Mouse (Mus musculus): ENCODE measurements around the gene Vmn1r218. TPM values are rescaled to one million over a fixed set of nuclear protein-coding genes. Genes with fewer than 3 reads are reported as not detected.
"Not testable (repeated sequence)": the region's sequence is repeated elsewhere in the genome, so short reads cannot be mapped to it uniquely, and the experiment has no call there.

The Vmn1r218 gene
- polyA plus RNA-seq (2015; fragmentation: Nextera tagmentation; extraction: Ambion mirVana), result not detected in 2 replicates

DNA sequence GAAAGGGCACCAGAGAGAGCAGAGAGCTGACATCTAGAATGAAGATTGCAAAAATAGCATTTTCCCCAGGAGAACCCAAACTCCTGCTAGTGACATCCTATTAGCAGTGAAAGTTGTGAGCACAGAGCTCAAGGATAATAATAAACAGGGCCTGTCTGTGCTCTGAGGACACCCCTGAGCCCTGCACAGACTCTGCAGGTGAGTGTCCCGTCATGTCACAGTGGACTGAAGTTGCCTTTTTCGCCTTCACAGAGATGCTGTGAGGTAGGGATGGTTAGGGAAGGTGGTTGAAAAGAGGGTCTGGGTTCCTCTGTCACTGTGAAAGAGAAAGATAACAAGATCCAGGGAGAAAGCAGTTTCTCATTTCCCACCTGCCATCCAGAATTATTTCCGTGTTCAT, at the start of gene Vmn1r218:
Gene Vmn1r218 (plus strand): TSS at position 57 of the 400 bp plus-strand sequence.
- no peak for ATAC-seq
- no peaks in the 10 kb centered on the region for H3K9me3 ChIP-seq (ENCODE audit: control insufficient read depth, low read length)
- no peaks in the 10 kb centered on the region for H3K27me3 ChIP-seq (replicated peaks; ENCODE audit: control insufficient read depth, insufficient read depth, low read length)
- no peak within 1 kb of the TSS for H3K27ac ChIP-seq (ENCODE audit: low read length)
- H3K36me3 ChIP-seq (ENCODE audit: control insufficient read depth, insufficient read depth), result no peaks in the 10 kb centered on the region
- no peaks in the 10 kb centered on the region for H3K4me1 ChIP-seq (replicated peaks; ENCODE audit: control insufficient read depth, insufficient read depth, low read length)
- no peak within 1 kb of the TSS for H3K9ac ChIP-seq (replicated peaks; ENCODE audit: low read depth, low read length)
- no peak within 1 kb of the TSS for H3K4me3 ChIP-seq (replicated peaks; ENCODE audit: low read length)
- WGBS, result 70% methylated on average over 3 of the region's 3 CpGs
- no peak within 1 kb of the TSS for H3K4me2 ChIP-seq (ENCODE audit: low read length)

DNA sequence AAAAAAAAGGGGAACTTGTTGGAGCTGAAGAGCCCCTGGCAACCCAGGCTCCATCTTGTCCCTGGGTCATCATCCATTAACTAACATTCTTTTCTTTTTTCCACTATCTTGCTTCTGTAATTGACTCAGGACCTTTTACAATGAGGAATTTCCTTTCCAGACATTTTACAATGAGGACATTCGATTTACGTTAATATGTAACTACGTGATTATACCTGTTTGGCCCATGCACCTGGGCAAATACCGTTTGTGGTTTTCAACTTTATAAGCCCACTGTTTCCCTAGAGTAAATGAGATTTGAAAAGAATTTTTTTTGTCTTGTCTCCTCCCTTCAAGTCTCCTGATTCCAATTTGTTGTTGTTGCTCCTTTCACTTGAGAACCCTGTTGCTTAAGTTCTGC, 38.6 kb upstream of the Vmn1r218 start:
- no peaks in the 10 kb centered on the region for H3K9me3 ChIP-seq (ENCODE audit: control insufficient read depth, low read length)
- 98% methylated on average over 4 of the region's 4 CpGs for WGBS
- no peaks in the 10 kb centered on the region for H3K27me3 ChIP-seq (replicated peaks; ENCODE audit: control insufficient read depth, insufficient read depth, low read length)
- no peak for ATAC-seq
- no peaks in the 10 kb centered on the region for H3K36me3 ChIP-seq (ENCODE audit: control insufficient read depth, insufficient read depth)
- H3K9ac ChIP-seq (replicated peaks; ENCODE audit: low read depth, low read length), result no peak overlapping the region
- no peak overlapping the region for H3K27ac ChIP-seq (ENCODE audit: low read length)
- no peaks in the 10 kb centered on the region for H3K4me1 ChIP-seq (replicated peaks; ENCODE audit: control insufficient read depth, insufficient read depth, low read length)
- no peak overlapping the region for H3K4me3 ChIP-seq (replicated peaks; ENCODE audit: low read length)
- H3K4me2 ChIP-seq (ENCODE audit: low read length), result no peak overlapping the region

DNA sequence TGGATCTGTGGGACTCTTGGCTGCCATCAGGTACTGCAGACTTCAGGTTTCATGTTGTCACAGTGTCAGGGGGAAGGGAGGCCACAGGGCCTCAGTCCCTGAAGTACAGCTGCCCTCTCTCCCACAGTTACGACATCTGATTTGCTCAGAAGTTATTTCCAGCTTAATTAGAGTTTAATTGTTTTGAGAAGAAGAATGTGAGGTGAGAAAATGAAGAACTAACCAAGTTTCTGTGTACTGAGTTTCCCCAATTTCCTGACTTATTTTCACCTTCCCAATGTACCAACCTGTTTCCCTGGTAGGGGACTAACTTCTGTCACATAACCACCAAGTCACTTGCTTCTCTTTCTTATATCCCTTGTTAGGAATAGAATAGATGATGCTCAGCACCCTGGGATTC, 14.8 kb upstream of the Vmn1r218 start, which contains the start of gene Vmn1r217:
Gene Vmn1r217 (minus strand): TSS at position 101 of the 400 bp plus-strand sequence.
- not testable (repeated sequence) for H3K4me1 ChIP-seq (replicated peaks; ENCODE audit: control insufficient read depth, insufficient read depth, low read length); H3K4me2 ChIP-seq (ENCODE audit: low read length); H3K27ac ChIP-seq (ENCODE audit: low read length); H3K27me3 ChIP-seq (replicated peaks; ENCODE audit: control insufficient read depth, insufficient read depth, low read length); H3K36me3 ChIP-seq (ENCODE audit: control insufficient read depth, insufficient read depth); ATAC-seq; H3K9me3 ChIP-seq (ENCODE audit: control insufficient read depth, low read length); H3K4me3 ChIP-seq (replicated peaks; ENCODE audit: low read length); H3K9ac ChIP-seq (replicated peaks; ENCODE audit: low read depth, low read length)
- 62% methylated on average over 1 of the region's 1 CpGs for WGBS

DNA sequence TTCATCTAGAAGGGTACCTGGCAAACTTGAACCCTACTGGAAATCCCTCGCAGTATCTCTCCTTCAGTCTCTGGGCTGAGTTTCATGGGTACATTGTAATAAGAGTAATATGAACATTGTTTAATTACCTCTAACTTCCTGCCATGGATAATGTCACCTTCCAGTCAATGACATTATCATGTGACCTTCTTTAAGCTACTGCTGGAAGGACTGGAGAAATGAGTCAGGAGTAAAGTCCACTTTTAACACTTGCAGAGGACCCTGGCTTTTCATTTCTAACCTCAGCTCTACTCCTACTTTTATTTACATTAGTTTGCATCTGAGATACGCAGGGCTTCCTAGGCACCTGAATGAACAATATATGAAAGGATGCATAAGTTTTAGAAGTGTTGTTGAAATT, 12.3 kb upstream of the Vmn1r218 start:
- no peak overlapping the region for H3K27ac ChIP-seq (ENCODE audit: low read length)
- H3K9ac ChIP-seq (replicated peaks; ENCODE audit: low read depth, low read length), result no peak overlapping the region
- no peaks in the 10 kb centered on the region for H3K4me1 ChIP-seq (replicated peaks; ENCODE audit: control insufficient read depth, insufficient read depth, low read length)
- no peak for ATAC-seq
- WGBS, result 90% methylated on average over 2 of the region's 2 CpGs
- H3K4me2 ChIP-seq (ENCODE audit: low read length), result no peak overlapping the region
- no peaks in the 10 kb centered on the region for H3K9me3 ChIP-seq (ENCODE audit: control insufficient read depth, low read length)
- H3K27me3 ChIP-seq (replicated peaks; ENCODE audit: control insufficient read depth, insufficient read depth, low read length), result no peaks in the 10 kb centered on the region
- H3K36me3 ChIP-seq (ENCODE audit: control insufficient read depth, insufficient read depth), result no peaks in the 10 kb centered on the region
- H3K4me3 ChIP-seq (replicated peaks; ENCODE audit: low read length), result no peak overlapping the region

DNA sequence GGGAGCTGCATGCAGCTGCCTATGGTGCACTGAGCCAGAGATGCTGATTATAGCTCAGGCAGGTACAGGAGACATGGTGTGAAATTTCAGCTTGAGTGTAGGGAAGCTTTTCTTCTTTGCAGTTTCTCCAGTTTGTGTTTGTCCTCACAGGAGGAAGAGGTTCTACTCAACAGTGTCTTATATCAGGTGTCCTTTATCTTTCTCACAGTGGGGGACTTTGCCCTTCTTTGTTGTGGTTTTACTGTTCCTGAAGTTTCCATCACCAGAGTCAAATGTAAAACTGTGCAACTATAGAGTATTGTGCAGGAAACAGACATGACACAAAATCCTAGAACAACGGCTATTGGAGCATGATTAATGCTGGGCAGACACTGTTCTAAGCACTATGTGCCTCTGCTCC, 546 bp downstream of the Vmn1r218 start:
- WGBS, result 60% methylated on average over 1 of the region's 1 CpGs
- Histone ChIP-seq H3K27ac (ENCODE audit: low read length) (no peak overlapping the region), H3K36me3 (ENCODE audit: control insufficient read depth, insufficient read depth) (no peaks in the 10 kb centered on the region), H3K9ac (replicated peaks; ENCODE audit: low read depth, low read length) (no peak overlapping the region), H3K9me3 (ENCODE audit: control insufficient read depth, low read length) (no peaks in the 10 kb centered on the region), H3K27me3 (replicated peaks; ENCODE audit: control insufficient read depth, insufficient read depth, low read length) (no peaks in the 10 kb centered on the region), H3K4me2 (ENCODE audit: low read length) (no peak overlapping the region), H3K4me3 (replicated peaks; ENCODE audit: low read length) (no peak overlapping the region), H3K4me1 (replicated peaks; ENCODE audit: control insufficient read depth, insufficient read depth, low read length) (no peaks in the 10 kb centered on the region)
- no peak for ATAC-seq

- Histone ChIP-seq H3K9me3 (ENCODE audit: control insufficient read depth, low read length) (no peaks in the 10 kb centered on the region), H3K4me1 (replicated peaks; ENCODE audit: control insufficient read depth, insufficient read depth, low read length) (no peaks in the 10 kb centered on the region), H3K4me2 (ENCODE audit: low read length) (no peak overlapping the region), H3K9ac (replicated peaks; ENCODE audit: low read depth, low read length) (no peak overlapping the region), H3K27ac (ENCODE audit: low read length) (no peak overlapping the region), H3K4me3 (replicated peaks; ENCODE audit: low read length) (no peak overlapping the region), H3K36me3 (ENCODE audit: control insufficient read depth, insufficient read depth) (no peaks in the 10 kb centered on the region), H3K27me3 (replicated peaks; ENCODE audit: control insufficient read depth, insufficient read depth, low read length) (no peaks in the 10 kb centered on the region)
- WGBS, result 43% methylated on average over 2 of the region's 2 CpGs
- peak; percentile 88 for ATAC-seq
Observed at GRCm38 (mm10) chr13:23138880-23139279, 5.9 kb downstream of the Vmn1r218 start.

DNA sequence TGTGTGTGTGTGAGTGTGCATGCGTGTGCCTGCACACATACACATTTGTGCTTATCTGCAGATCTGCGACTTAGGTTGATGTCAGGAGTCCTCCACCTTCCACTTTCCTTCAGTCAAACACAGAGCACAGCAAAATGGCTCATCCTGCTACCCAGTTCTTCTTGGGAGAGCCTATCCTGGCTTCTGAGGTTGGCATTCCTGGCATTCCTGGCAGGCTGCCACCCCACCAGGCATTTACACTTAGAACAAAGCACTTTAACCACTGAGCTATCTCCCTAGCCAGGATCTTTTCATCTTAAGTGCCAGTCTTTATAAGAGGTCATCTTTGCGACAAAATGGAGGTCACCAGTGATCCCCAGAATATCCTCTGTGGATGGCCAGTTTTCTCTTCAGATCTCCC, 24.9 kb downstream of the Vmn1r218 start:
- no peak overlapping the region for H3K4me3 ChIP-seq (replicated peaks; ENCODE audit: low read length)
- H3K27me3 ChIP-seq (replicated peaks; ENCODE audit: control insufficient read depth, insufficient read depth, low read length), result no peaks in the 10 kb centered on the region
- WGBS, result 67% methylated on average over 3 of the region's 3 CpGs
- H3K27ac ChIP-seq (ENCODE audit: low read length), result no peak overlapping the region
- H3K36me3 ChIP-seq (ENCODE audit: control insufficient read depth, insufficient read depth), result no peaks in the 10 kb centered on the region
- no peaks in the 10 kb centered on the region for H3K9me3 ChIP-seq (ENCODE audit: control insufficient read depth, low read length)
- no peak overlapping the region for H3K9ac ChIP-seq (replicated peaks; ENCODE audit: low read depth, low read length)
- ATAC-seq, result no peak
- no peak overlapping the region for H3K4me2 ChIP-seq (ENCODE audit: low read length)
- no peaks in the 10 kb centered on the region for H3K4me1 ChIP-seq (replicated peaks; ENCODE audit: control insufficient read depth, insufficient read depth, low read length)

GRCm38 (mm10) chr13:23159012-23159411, 26.1 kb downstream of the Vmn1r218 start, which contains the start of gene Vmn1r219:
Gene Vmn1r219 (plus strand): TSS chr13:23159312.
- Histone ChIP-seq H3K4me2 (ENCODE audit: low read length) (no peak within 1 kb of the TSS), H3K4me3 (replicated peaks; ENCODE audit: low read length) (no peak within 1 kb of the TSS), H3K9me3 (ENCODE audit: control insufficient read depth, low read length) (no peaks in the 10 kb centered on the region), H3K36me3 (ENCODE audit: control insufficient read depth, insufficient read depth) (no peaks in the 10 kb centered on the region), H3K27ac (ENCODE audit: low read length) (no peak within 1 kb of the TSS), H3K27me3 (replicated peaks; ENCODE audit: control insufficient read depth, insufficient read depth, low read length) (no peaks in the 10 kb centered on the region), H3K4me1 (replicated peaks; ENCODE audit: control insufficient read depth, insufficient read depth, low read length) (no peaks in the 10 kb centered on the region), H3K9ac (replicated peaks; ENCODE audit: low read depth, low read length) (no peak within 1 kb of the TSS)
- 82% methylated on average over 4 of the region's 4 CpGs for WGBS
- ATAC-seq, result no peak

DNA sequence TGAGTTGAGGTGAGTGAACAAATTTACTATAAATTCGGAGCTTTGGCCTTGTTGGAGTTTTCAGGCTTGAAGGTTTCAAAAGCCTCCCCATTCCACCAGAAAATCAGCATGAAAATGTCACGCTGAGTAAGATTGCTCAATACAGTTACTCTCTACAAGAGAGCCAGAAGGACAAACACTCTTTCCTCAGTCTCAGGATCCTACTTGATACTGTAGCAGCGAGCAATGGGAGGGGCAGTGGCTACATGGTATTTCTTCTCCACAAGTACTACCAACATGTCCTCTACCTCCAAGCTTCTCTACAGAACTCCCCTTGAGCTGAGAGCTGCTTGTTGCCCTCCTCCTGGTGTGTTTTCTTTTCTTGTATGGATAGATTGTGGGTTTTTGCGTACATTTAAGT, 33.5 kb downstream of the Vmn1r218 start:
- not testable (repeated sequence) for H3K4me2 ChIP-seq (ENCODE audit: low read length); ATAC-seq; H3K4me3 ChIP-seq (replicated peaks; ENCODE audit: low read length); H3K36me3 ChIP-seq (ENCODE audit: control insufficient read depth, insufficient read depth); H3K4me1 ChIP-seq (replicated peaks; ENCODE audit: control insufficient read depth, insufficient read depth, low read length); H3K9ac ChIP-seq (replicated peaks; ENCODE audit: low read depth, low read length); H3K9me3 ChIP-seq (ENCODE audit: control insufficient read depth, low read length); H3K27me3 ChIP-seq (replicated peaks; ENCODE audit: control insufficient read depth, insufficient read depth, low read length); H3K27ac ChIP-seq (ENCODE audit: low read length)
- 90% methylated on average over 4 of the region's 4 CpGs for WGBS

GRCm38 (mm10) chr13:23187875-23188274, 54.9 kb downstream of the Vmn1r218 start, which contains the start of gene Vmn1r220:
Gene Vmn1r220 (minus strand): TSS chr13:23187975.
- H3K4me2 ChIP-seq (ENCODE audit: low read length), result no peak within 1 kb of the TSS
- WGBS, result 85% methylated on average over 2 of the region's 2 CpGs
- no peaks in the 10 kb centered on the region for H3K9me3 ChIP-seq (ENCODE audit: control insufficient read depth, low read length)
- H3K4me1 ChIP-seq (replicated peaks; ENCODE audit: control insufficient read depth, insufficient read depth, low read length), result no peaks in the 10 kb centered on the region
- no peaks in the 10 kb centered on the region for H3K27me3 ChIP-seq (replicated peaks; ENCODE audit: control insufficient read depth, insufficient read depth, low read length)
- H3K27ac ChIP-seq (ENCODE audit: low read length), result no peak within 1 kb of the TSS
- no peak for ATAC-seq
- H3K36me3 ChIP-seq (ENCODE audit: control insufficient read depth, insufficient read depth), result no peaks in the 10 kb centered on the region
- H3K4me3 ChIP-seq (replicated peaks; ENCODE audit: low read length), result no peak within 1 kb of the TSS
- H3K9ac ChIP-seq (replicated peaks; ENCODE audit: low read depth, low read length), result no peak within 1 kb of the TSS
